Mouse (Mus musculus): ENCODE data around the gene Ttll11.

Gene Ttll11

GRCm38 (mm10) chr2:35728633-35729032 is 251.1 kb downstream of the Ttll11 start:
- ATAC-seq (ENCODE audit: low TSS enrichment), result peak; percentile 75

- ATAC-seq (ENCODE audit: low TSS enrichment), result no peak
Measured at GRCm38 (mm10) chr2:35723691-35724090, 256.0 kb downstream of the Ttll11 start.

- ATAC-seq (ENCODE audit: low TSS enrichment), result no peak
Measured at GRCm38 (mm10) chr2:35723267-35723666, 256.4 kb downstream of the Ttll11 start.

- no peak for ATAC-seq (ENCODE audit: low TSS enrichment)
Measured at GRCm38 (mm10) chr2:35722821-35723220, 256.9 kb downstream of the Ttll11 start.

GRCm38 (mm10) chr2:35720956-35721355 is 258.8 kb downstream of the Ttll11 start:
- no peak for ATAC-seq (ENCODE audit: low TSS enrichment)

- peak; percentile 4; the same call in 1 of the 2 replicates for ATAC-seq (ENCODE audit: low TSS enrichment)
Measured at GRCm38 (mm10) chr2:35720550-35720949, 259.2 kb downstream of the Ttll11 start.

- ATAC-seq (ENCODE audit: low TSS enrichment), result peak; percentile 61
Measured at GRCm38 (mm10) chr2:35720104-35720503, 259.6 kb downstream of the Ttll11 start.

- no peak for ATAC-seq (ENCODE audit: low TSS enrichment)
Measured at GRCm38 (mm10) chr2:35719230-35720005, 260.3 kb downstream of the Ttll11 start.

- ATAC-seq (ENCODE audit: low TSS enrichment), result no peak
Measured at GRCm38 (mm10) chr2:35718662-35719061, 261.1 kb downstream of the Ttll11 start.

GRCm38 (mm10) chr2:35718003-35718500 is 261.7 kb downstream of the Ttll11 start:
- ATAC-seq (ENCODE audit: low TSS enrichment), result no peak

- ATAC-seq (ENCODE audit: low TSS enrichment), result no peak
Measured at GRCm38 (mm10) chr2:35716175-35716574, 263.5 kb downstream of the Ttll11 start.

GRCm38 (mm10) chr2:35715485-35715884 is 264.2 kb downstream of the Ttll11 start:
- ATAC-seq (ENCODE audit: low TSS enrichment), result peak; percentile 33

- peak; percentile 76 for ATAC-seq (ENCODE audit: low TSS enrichment)
Measured at GRCm38 (mm10) chr2:35714742-35715167, 265.0 kb downstream of the Ttll11 start.

GRCm38 (mm10) chr2:35713460-35713859 is 266.3 kb downstream of the Ttll11 start:
- no peak for ATAC-seq (ENCODE audit: low TSS enrichment)

- no peak for ATAC-seq (ENCODE audit: low TSS enrichment)
Measured at GRCm38 (mm10) chr2:35712611-35713010, 267.1 kb downstream of the Ttll11 start.

- no peak for ATAC-seq (ENCODE audit: low TSS enrichment)
Measured at GRCm38 (mm10) chr2:35703241-35703640, 276.5 kb downstream of the Ttll11 start.

- peak; percentile 39; the same call in 1 of the 2 replicates for ATAC-seq (ENCODE audit: low TSS enrichment)
Measured at GRCm38 (mm10) chr2:35702608-35703007, 277.1 kb downstream of the Ttll11 start.

- ATAC-seq (ENCODE audit: low TSS enrichment), result no peak
Measured at GRCm38 (mm10) chr2:35702001-35702400, 277.7 kb downstream of the Ttll11 start.
